Mouse (Mus musculus): ENCODE data around the gene Mpc1. TPM values are rescaled to one million over a fixed set of nuclear protein-coding genes. Genes with fewer than 3 reads are reported as not detected.
A peak's percentile ranks its signal among the peaks of the same experiment; 100 is the strongest.
"Not testable (repeated sequence)": the region's sequence is repeated elsewhere in the genome, so short reads cannot be mapped to it uniquely, and the experiment has no call there.

The Mpc1 gene
- polyA plus RNA-seq, 2 experiments from 2014 or later: 183 to 184 TPM

- ATAC-seq: peak; percentile 88
These were observed 986 bp downstream of the Mpc1 start for GRCm38 (mm10) chr17:8283526-8284253.

- no peak for ATAC-seq
These were observed 1.6 kb downstream of the Mpc1 start for GRCm38 (mm10) chr17:8284254-8284661.

- ATAC-seq: no peak
These were observed 2.4 kb downstream of the Mpc1 start for GRCm38 (mm10) chr17:8285056-8285455.

- ATAC-seq: no peak
These were observed 4.3 kb downstream of the Mpc1 start for GRCm38 (mm10) chr17:8286987-8287386.

- no peak for ATAC-seq
These were observed 7.4 kb downstream of the Mpc1 start for GRCm38 (mm10) chr17:8289993-8290679.

- ATAC-seq: no peak
These were observed 8.0 kb downstream of the Mpc1 start for GRCm38 (mm10) chr17:8290736-8291135.

GRCm38 (mm10) chr17:8295825-8296224 lies 13.1 kb downstream of the Mpc1 start:
- ATAC-seq: no peak

GRCm38 (mm10) chr17:8296313-8296844 lies 13.7 kb downstream of the Mpc1 start:
- no peak for ATAC-seq

GRCm38 (mm10) chr17:8297746-8298145 lies 15.0 kb downstream of the Mpc1 start:
- ATAC-seq: no peak

- ATAC-seq: no peak
These were observed 15.6 kb downstream of the Mpc1 start for GRCm38 (mm10) chr17:8298281-8298680.

GRCm38 (mm10) chr17:8299524-8299923 lies 16.8 kb downstream of the Mpc1 start:
- ATAC-seq: no peak

GRCm38 (mm10) chr17:8301515-8301914 lies 18.8 kb downstream of the Mpc1 start:
- ATAC-seq: no peak

- ATAC-seq: no peak
These were observed 20.2 kb downstream of the Mpc1 start for GRCm38 (mm10) chr17:8302772-8303438.

- ATAC-seq: no peak
These were observed 21.0 kb downstream of the Mpc1 start for GRCm38 (mm10) chr17:8303671-8304070.

- ATAC-seq: peak; percentile 55
These were observed 23.1 kb downstream of the Mpc1 start for GRCm38 (mm10) chr17:8305801-8306200.

- peak; percentile 96 for ATAC-seq
These were observed 28.3 kb downstream of the Mpc1 start, which contains the start of gene Sft2d1 for GRCm38 (mm10) chr17:8310838-8311614. Sft2d1 (plus strand) TSS chr17:8311102.

GRCm38 (mm10) chr17:8311751-8312150 lies 29.0 kb downstream of the Mpc1 start:
- ATAC-seq: peak; percentile 17

- no peak for ATAC-seq
These were observed 31.3 kb downstream of the Mpc1 start for GRCm38 (mm10) chr17:8313976-8314375.

GRCm38 (mm10) chr17:8316251-8316650 lies 33.5 kb downstream of the Mpc1 start:
- peak; percentile 56 for ATAC-seq

- ATAC-seq: not testable (repeated sequence)
These were observed 44.2 kb downstream of the Mpc1 start for GRCm38 (mm10) chr17:8326877-8327276.

GRCm38 (mm10) chr17:8328511-8329174 lies 45.9 kb downstream of the Mpc1 start:
- no peak for ATAC-seq

- no peak for ATAC-seq
These were observed 47.9 kb downstream of the Mpc1 start for GRCm38 (mm10) chr17:8330602-8331001.
